Mouse (Mus musculus): ENCODE data around the gene Rab28.

- no peak for TF ChIP-seq GATA1 (IDR thresholded peaks at IDR 0.05; ENCODE audit: borderline replicate concordance, low read length)
- no peak for TF ChIP-seq CTCF (IDR thresholded peaks at IDR 0.05; ENCODE audit: low read depth, low read length)
- no peak for TF ChIP-seq GATA2 (IDR thresholded peaks at IDR 0.05; ENCODE audit: borderline replicate concordance, low read depth, low read length)
- no peak for TF ChIP-seq POLR2AphosphoS5 (IDR thresholded peaks at IDR 0.05; ENCODE audit: insufficient replicate concordance, low read depth, low read length)
- no peak for TF ChIP-seq TAL1 (conservative IDR thresholded peaks at IDR 0.05; ENCODE audit: low read depth, low read length)
These were observed 111.5 kb downstream of the Rab28 start for GRCm38 (mm10) chr5:41596242-41597117.
